Mouse (Mus musculus): Measurements from ENCODE around the gene Kifc3. TPM values are rescaled to one million over a fixed set of nuclear protein-coding genes. Genes with fewer than 3 reads are reported as not detected.
"Not testable (repeated sequence)": the region's sequence is repeated elsewhere in the genome, so short reads cannot be mapped to it uniquely, and the experiment has no call there.

Kifc3 gene
- polyA plus RNA-seq, 1 experiment from 2014 or later = 7.8 TPM

DNA sequence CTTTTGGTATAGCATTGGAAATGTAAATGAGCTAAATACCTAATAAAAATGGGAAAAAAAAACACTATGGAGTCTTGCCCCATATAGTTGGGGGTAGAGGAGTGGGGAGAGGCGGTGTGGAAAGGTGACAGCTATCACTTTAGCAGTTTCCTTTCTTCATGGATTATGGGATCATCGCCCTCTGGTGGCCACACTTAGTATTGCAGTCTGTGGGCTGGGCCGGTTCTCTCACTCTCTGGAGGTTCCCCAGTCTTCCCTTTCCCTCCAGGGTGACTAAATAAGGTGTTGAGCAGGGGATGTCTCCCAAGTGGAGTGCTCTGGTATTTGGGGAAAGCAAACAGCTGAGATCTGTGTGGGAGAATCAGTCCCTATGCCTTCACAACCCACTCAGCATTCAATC is 33.1 kb upstream of the Kifc3 start:
- H3K9ac ChIP-seq (ENCODE audit: low read depth, low read length) = no peak overlapping the region
- H3K4me2 ChIP-seq = no peak overlapping the region
- no peaks in the 10 kb centered on the region for H3K27me3 ChIP-seq (replicated peaks; ENCODE audit: control insufficient read depth, insufficient read depth, low read length)
- H3K27ac ChIP-seq (ENCODE audit: low read depth, low read length) = no peak overlapping the region
- WGBS = 6% methylated on average over 3 of the region's 3 CpGs
- H3K4me1 ChIP-seq (replicated peaks; ENCODE audit: control insufficient read depth, insufficient read depth, low read length) = no peaks in the 10 kb centered on the region
- no peaks in the 10 kb centered on the region for H3K36me3 ChIP-seq (ENCODE audit: control insufficient read depth, insufficient read depth, low read length)
- ATAC-seq (replicated peaks; ENCODE audit: low FRiP score) (no peak), DNase-seq (ENCODE audit: low spot score) (peak; percentile 64)
- H3K4me3 ChIP-seq (ENCODE audit: low read depth, low read length) = no peak overlapping the region
- H3K9me3 ChIP-seq (ENCODE audit: control insufficient read depth, low read length) = no peaks in the 10 kb centered on the region

DNA sequence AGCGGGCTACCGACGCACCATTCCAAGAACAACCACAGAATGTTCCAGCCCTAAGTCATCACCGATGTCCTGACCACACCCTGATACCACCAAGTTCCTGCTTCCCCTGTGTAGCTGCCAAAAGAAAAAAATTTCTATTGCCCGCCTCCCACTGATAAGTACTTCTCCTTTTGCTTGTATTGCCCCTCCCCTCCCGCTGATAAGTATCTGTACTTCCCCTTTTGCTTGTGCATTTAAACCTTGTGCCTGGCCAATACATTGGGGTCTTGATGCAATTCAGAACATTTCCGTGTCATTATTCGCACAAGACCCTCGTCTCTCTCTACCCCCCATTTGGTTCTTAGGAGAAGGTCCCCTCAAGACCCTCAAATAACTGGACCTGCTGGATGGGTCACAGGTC is 27.5 kb upstream of the Kifc3 start:
- not testable (repeated sequence) for H3K4me1 ChIP-seq (replicated peaks; ENCODE audit: control insufficient read depth, insufficient read depth, low read length); H3K27ac ChIP-seq (ENCODE audit: low read depth, low read length); H3K27me3 ChIP-seq (replicated peaks; ENCODE audit: control insufficient read depth, insufficient read depth, low read length); H3K9me3 ChIP-seq (ENCODE audit: control insufficient read depth, low read length); H3K9ac ChIP-seq (ENCODE audit: low read depth, low read length); H3K4me2 ChIP-seq; DNase-seq (ENCODE audit: low spot score); H3K36me3 ChIP-seq (ENCODE audit: control insufficient read depth, insufficient read depth, low read length); H3K4me3 ChIP-seq (ENCODE audit: low read depth, low read length); ATAC-seq (replicated peaks; ENCODE audit: low FRiP score)
- 85% methylated on average over 9 of the region's 9 CpGs for WGBS

DNA sequence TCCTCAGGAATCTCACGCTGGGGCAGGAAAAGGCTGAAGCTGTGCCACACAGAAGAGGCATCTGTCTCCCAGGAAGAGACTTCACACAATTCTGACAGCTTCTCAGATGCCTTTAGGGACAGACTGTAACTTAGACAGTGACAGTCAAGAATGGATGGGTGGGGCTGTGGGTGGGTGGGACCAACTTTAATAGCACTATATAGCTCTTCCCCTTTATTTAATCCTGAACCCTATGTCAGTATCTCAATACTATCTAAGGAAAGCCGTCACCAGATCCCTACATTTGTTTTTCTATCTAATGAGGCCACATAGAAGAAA is 24.5 kb upstream of the Kifc3 start:
- Histone ChIP-seq H3K36me3 (ENCODE audit: control insufficient read depth, insufficient read depth, low read length) (no peaks in the 10 kb centered on the region), H3K9me3 (ENCODE audit: control insufficient read depth, low read length) (no peaks in the 10 kb centered on the region), H3K4me3 (ENCODE audit: low read depth, low read length) (no peak overlapping the region), H3K27me3 (replicated peaks; ENCODE audit: control insufficient read depth, insufficient read depth, low read length) (no peaks in the 10 kb centered on the region), H3K27ac (ENCODE audit: low read depth, low read length) (no peak overlapping the region), H3K4me2 (no peak overlapping the region), H3K9ac (ENCODE audit: low read depth, low read length) (no peak overlapping the region), H3K4me1 (replicated peaks; ENCODE audit: control insufficient read depth, insufficient read depth, low read length) (no peaks in the 10 kb centered on the region)
- 40% methylated on average over 2 of the region's 2 CpGs for WGBS
- no peak for ATAC-seq (replicated peaks; ENCODE audit: low FRiP score)
- DNase-seq (ENCODE audit: low spot score) = no peak

DNA sequence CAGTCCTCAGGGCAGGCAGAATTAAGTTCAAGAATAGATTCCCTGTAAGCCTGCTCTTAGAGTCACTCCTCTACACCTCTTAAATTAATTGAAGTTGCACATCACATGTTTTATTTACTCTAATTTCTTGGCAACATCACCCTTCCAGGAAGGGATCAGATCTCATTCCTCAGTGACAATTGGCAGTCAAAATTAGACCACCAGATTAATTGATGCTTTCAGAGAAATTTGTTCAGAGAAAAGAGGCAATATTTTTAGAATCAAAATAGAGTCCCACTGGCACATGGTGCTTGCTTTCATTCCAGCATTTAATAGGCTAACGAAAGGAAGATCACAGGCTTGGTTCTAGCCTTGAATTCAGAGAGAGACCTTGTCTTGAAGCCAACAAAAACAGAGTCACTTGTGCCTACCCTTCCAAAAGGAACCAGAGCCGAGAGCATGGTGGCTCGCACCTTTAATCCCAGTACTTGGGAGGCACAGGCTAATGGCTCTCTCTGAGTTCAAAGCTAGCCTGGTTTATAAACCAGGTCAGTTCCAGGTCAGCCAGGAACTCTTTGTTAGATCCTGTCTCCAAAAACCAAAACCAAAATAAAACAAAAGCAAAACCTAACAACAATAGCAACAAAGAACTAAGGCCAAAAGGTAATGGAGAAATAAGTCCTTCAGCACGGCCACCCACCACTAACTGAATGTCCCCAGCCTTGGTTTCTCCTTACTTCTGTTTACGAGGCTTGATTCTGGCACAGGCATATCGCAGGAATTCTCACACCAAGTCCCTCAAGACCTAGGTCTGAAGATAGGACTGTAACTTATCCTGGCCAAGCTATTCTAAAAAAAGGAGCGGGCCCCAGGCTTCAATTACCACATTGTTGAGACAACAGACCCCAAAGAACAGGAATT is 23.9 kb upstream of the Kifc3 start:
- Histone ChIP-seq H3K4me2 (no peak overlapping the region), H3K27ac (ENCODE audit: low read depth, low read length) (no peak overlapping the region), H3K9ac (ENCODE audit: low read depth, low read length) (no peak overlapping the region), H3K27me3 (replicated peaks; ENCODE audit: control insufficient read depth, insufficient read depth, low read length) (no peaks in the 10 kb centered on the region), H3K9me3 (ENCODE audit: control insufficient read depth, low read length) (no peaks in the 10 kb centered on the region), H3K36me3 (ENCODE audit: control insufficient read depth, insufficient read depth, low read length) (no peaks in the 10 kb centered on the region), H3K4me1 (replicated peaks; ENCODE audit: control insufficient read depth, insufficient read depth, low read length) (no peaks in the 10 kb centered on the region), H3K4me3 (ENCODE audit: low read depth, low read length) (no peak overlapping the region)
- no peak for ATAC-seq (replicated peaks; ENCODE audit: low FRiP score)
- DNase-seq (ENCODE audit: low spot score) = no peak
- WGBS = 58% methylated on average over 7 of the region's 7 CpGs

DNA sequence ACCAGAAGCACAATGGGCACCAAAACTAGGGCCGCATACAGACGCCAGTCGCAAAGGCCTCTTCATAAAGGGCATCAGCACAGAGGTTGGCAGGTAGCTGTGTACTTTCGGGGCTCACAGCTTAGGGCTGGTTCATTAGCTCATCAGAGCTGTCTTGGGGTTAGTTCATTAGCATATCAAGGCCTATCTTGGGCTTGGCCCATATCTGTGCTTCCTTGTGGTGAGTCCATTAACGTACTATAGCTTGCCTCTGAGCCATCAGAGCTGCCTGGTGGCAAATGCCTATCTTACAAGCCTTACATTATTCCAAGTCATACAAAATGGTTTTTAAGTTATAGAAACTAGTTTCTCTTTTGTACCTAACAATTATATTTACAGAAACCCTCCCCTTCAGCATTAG is 21.4 kb upstream of the Kifc3 start:
- H3K4me3 ChIP-seq (ENCODE audit: low read depth, low read length) = no peak overlapping the region
- H3K27me3 ChIP-seq (replicated peaks; ENCODE audit: control insufficient read depth, insufficient read depth, low read length) = no peaks in the 10 kb centered on the region
- no peak overlapping the region for H3K9ac ChIP-seq (ENCODE audit: low read depth, low read length)
- no peak overlapping the region for H3K4me2 ChIP-seq
- H3K27ac ChIP-seq (ENCODE audit: low read depth, low read length) = no peak overlapping the region
- 83% methylated on average over 5 of the region's 5 CpGs for WGBS
- no peaks in the 10 kb centered on the region for H3K36me3 ChIP-seq (ENCODE audit: control insufficient read depth, insufficient read depth, low read length)
- DNase-seq (ENCODE audit: low spot score) (no peak), ATAC-seq (replicated peaks; ENCODE audit: low FRiP score) (no peak)
- H3K4me1 ChIP-seq (replicated peaks; ENCODE audit: control insufficient read depth, insufficient read depth, low read length) = no peaks in the 10 kb centered on the region
- no peaks in the 10 kb centered on the region for H3K9me3 ChIP-seq (ENCODE audit: control insufficient read depth, low read length)

DNA sequence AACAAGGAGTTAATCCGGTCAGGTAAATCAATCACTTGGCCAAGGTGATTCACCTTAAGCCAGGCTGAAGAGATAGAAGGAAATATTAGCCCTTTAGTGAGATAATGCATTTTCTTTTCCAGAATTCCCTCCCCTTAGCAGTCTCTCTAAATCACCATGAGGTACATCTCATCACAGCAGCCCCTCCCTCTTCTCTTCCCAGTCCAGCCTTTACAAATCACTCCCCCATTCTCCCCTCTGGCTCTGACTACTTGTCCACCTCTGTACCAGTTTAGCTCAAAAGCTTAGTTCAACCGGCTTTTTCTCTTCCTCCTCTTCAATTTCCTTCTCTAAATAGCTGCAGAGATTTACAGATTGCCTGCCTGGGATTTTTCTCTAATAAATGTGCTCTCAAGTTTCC is 18.4 kb upstream of the Kifc3 start:
- Histone ChIP-seq H3K36me3 (ENCODE audit: control insufficient read depth, insufficient read depth, low read length) (no peaks in the 10 kb centered on the region), H3K4me2 (no peak overlapping the region), H3K27ac (ENCODE audit: low read depth, low read length) (no peak overlapping the region), H3K4me1 (replicated peaks; ENCODE audit: control insufficient read depth, insufficient read depth, low read length) (no peaks in the 10 kb centered on the region), H3K4me3 (ENCODE audit: low read depth, low read length) (no peak overlapping the region), H3K27me3 (replicated peaks; ENCODE audit: control insufficient read depth, insufficient read depth, low read length) (no peaks in the 10 kb centered on the region), H3K9me3 (ENCODE audit: control insufficient read depth, low read length) (no peaks in the 10 kb centered on the region), H3K9ac (ENCODE audit: low read depth, low read length) (no peak overlapping the region)
- WGBS = 14% methylated on average over 2 of the region's 2 CpGs
- ATAC-seq (replicated peaks; ENCODE audit: low FRiP score) (no peak), DNase-seq (ENCODE audit: low spot score) (no peak)

DNA sequence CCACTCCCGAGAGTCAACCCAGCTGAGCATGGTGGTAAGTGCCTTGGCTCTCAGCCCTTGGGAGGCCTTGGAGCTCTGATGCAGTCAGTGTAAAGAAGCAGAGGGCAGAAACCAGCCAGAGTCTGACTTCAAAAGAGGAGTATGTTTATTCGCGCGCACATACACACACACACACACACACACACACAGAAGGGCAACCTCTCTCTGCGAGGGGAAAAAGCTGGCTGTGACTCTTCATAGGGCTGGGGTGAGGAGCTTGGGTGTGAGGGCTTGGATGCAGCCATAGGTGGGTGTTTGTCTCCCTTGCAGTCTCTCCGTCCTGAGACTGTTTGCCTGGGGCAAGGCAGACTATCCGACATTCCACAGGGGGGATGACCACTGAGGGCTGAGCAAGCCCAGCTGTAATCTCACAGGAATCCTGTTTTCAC is 18.0 kb upstream of the Kifc3 start:
- 44% methylated on average over 7 of the region's 7 CpGs for WGBS
- DNase-seq (ENCODE audit: low spot score) (no peak), ATAC-seq (replicated peaks; ENCODE audit: low FRiP score) (no peak)
- Histone ChIP-seq H3K9me3 (ENCODE audit: control insufficient read depth, low read length) (no peaks in the 10 kb centered on the region), H3K27me3 (replicated peaks; ENCODE audit: control insufficient read depth, insufficient read depth, low read length) (no peaks in the 10 kb centered on the region), H3K4me2 (no peak overlapping the region), H3K36me3 (ENCODE audit: control insufficient read depth, insufficient read depth, low read length) (no peaks in the 10 kb centered on the region), H3K9ac (ENCODE audit: low read depth, low read length) (no peak overlapping the region), H3K4me3 (ENCODE audit: low read depth, low read length) (no peak overlapping the region), H3K4me1 (replicated peaks; ENCODE audit: control insufficient read depth, insufficient read depth, low read length) (no peaks in the 10 kb centered on the region), H3K27ac (ENCODE audit: low read depth, low read length) (no peak overlapping the region)

DNA sequence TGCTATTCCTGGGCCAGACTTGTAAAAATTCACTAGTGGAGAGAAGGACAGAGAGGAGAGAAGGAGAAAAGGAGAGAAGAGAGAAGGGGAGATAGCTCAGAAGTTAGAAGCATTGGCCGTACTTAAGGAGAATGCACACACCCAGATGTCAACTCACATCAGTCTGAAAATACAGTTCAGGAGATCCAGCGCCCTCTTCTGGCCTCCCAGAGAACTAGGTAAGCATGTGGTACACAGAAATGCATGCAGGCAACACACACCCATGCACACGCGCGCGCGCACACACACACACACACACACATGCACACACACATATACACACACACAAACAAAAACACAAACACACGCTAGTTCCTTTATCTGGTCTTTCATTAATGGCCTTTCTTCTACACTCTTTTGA is 17.0 kb upstream of the Kifc3 start:
- no peaks in the 10 kb centered on the region for H3K27me3 ChIP-seq (replicated peaks; ENCODE audit: control insufficient read depth, insufficient read depth, low read length)
- no peaks in the 10 kb centered on the region for H3K4me1 ChIP-seq (replicated peaks; ENCODE audit: control insufficient read depth, insufficient read depth, low read length)
- ATAC-seq (replicated peaks; ENCODE audit: low FRiP score) (no peak), DNase-seq (ENCODE audit: low spot score) (no peak)
- no peak overlapping the region for H3K27ac ChIP-seq (ENCODE audit: low read depth, low read length)
- H3K9me3 ChIP-seq (ENCODE audit: control insufficient read depth, low read length) = no peaks in the 10 kb centered on the region
- no peak overlapping the region for H3K9ac ChIP-seq (ENCODE audit: low read depth, low read length)
- H3K36me3 ChIP-seq (ENCODE audit: control insufficient read depth, insufficient read depth, low read length) = no peaks in the 10 kb centered on the region
- 84% methylated on average over 8 of the region's 8 CpGs for WGBS
- H3K4me2 ChIP-seq = no peak overlapping the region
- no peak overlapping the region for H3K4me3 ChIP-seq (ENCODE audit: low read depth, low read length)

DNA sequence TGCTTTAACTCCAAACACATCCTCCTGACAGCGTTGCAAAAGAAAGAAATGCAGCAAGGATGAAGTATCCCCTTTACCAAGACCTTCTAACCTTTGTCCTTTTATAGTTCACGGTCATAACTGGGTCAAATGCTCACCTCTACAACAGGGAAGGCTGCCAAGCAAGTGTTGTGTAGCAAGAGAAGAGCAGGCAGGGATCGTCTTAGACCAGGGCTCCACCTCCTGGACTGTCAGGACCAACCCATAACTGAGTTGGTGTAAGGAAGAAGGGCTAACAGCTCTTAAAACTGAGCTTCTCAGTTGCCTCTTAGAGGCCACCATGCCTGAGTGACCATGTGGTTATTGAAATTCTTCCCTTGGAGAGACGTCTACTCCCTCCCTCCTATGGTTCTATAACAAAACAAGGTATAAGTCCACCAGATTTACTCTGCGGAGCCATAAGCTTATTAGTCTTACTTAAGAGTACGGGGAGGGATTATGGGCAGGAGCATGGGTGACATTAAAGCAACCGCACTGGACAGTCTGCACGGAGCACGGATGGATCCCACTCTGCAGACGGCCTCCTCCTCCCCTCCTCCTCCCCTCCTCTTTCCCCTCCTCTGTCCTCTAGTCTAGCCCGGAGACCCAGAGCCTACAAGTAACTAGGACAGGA is 13.2 kb upstream of the Kifc3 start:
- no peaks in the 10 kb centered on the region for H3K4me1 ChIP-seq (replicated peaks; ENCODE audit: control insufficient read depth, insufficient read depth, low read length)
- H3K9ac ChIP-seq (ENCODE audit: low read depth, low read length) = no peak overlapping the region
- ATAC-seq (replicated peaks; ENCODE audit: low FRiP score) = no peak
- H3K4me2 ChIP-seq = no peak overlapping the region
- H3K27me3 ChIP-seq (replicated peaks; ENCODE audit: control insufficient read depth, insufficient read depth, low read length) = no peaks in the 10 kb centered on the region
- no peak for DNase-seq (ENCODE audit: low spot score)
- no peak overlapping the region for H3K27ac ChIP-seq (ENCODE audit: low read depth, low read length)
- WGBS = 72% methylated on average over 11 of the region's 11 CpGs
- H3K4me3 ChIP-seq (ENCODE audit: low read depth, low read length) = no peak overlapping the region
- no peaks in the 10 kb centered on the region for H3K9me3 ChIP-seq (ENCODE audit: control insufficient read depth, low read length)
- H3K36me3 ChIP-seq (ENCODE audit: control insufficient read depth, insufficient read depth, low read length) = no peaks in the 10 kb centered on the region
